Mouse (Mus musculus) CD4-positive, CD25-positive, alpha-beta regulatory T cell, adult 4 months (primary cell): ENCODE data around the gene Chd9. TPM values are rescaled to one million over a fixed set of nuclear protein-coding genes. Genes with fewer than 3 reads are reported as not detected.

Source experiments
- ATAC-seq: one replicate; pipeline ENCODE4 v1.8.0; 2017
- polyA plus RNA-seq, 2 experiments: library from polyadenylated mRNA; unstranded; fragments of 100-300 nt; shearing (Covaris generic); gene quantifications; one replicate each; pipeline ENCODE4 v1.2.1; 2017

The Chd9 gene
- polyA plus RNA-seq, 2 experiments from 2014 or later, result 195 to 267 TPM

DNA sequence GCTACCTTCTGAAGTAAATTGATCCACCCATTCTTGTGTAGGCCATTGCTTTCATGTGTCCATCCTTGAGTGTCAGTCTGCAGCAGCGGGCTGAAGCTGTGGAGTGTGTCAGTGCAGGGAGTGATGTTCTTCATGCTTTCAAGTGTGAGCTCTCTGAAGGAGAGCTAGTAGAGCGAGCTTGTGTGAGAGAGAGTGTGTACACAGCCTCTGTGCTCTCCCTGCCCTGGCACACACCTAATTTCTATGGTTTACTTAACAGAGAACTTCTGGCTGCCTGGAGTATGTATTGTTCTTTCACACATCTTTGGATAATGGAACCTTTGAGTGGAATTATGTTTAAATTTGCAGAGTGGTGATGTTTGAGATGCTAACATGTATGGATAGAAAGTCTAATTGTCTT, 261.4 kb downstream of the Chd9 start:
- ATAC-seq, result no peak

- no peak for ATAC-seq
Observed at GRCm38 (mm10) chr8:91094135-91094534, 266.0 kb downstream of the Chd9 start.

DNA sequence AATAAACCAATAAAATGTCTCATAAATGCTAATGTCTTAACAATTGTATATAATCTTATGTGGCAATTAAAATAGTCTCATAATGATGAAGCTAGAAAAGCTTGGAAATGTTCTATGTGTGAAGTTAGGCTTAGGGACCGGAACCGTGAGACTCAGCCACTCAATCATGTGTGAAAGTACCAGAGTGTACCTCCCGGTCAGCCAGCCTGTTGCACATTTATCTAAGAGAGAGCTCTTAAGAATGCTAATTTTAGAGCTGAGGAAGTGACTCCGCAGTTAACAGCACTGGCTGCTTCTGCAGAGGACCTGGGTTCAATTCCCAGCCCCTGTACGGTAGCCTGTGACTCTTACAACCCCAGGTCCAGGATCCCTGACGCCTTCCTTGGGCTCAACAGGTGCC, 270.0 kb downstream of the Chd9 start:
- ATAC-seq, result no peak

Other genes starting within 250 kb of the Chd9 start
- gene Gm19935, start 11.0 kb upstream of the Chd9 start, polyA plus RNA-seq, result not detected
- 10 to 100 TPM; 65.5 to 74.2 TPM for gene Rbl2, start 241.7 kb downstream of the Chd9 start, polyA plus RNA-seq